Mouse (Mus musculus) neural tube, embryonic 13.5 days (tissue): ENCODE measurements at regions not wholly inside any gene's neighbourhood (a gene's known extent, or its start where the extent isn't known, plus 50 kb on each side); places are given as distances from the start of the nearest gene placed in this dataset.

ENCODE experiments used
- ATAC-seq: fragments of 200-750 bp; cut with Nextera tagmentation; 2 replicates; pipeline ENCODE4 v1.8.0; 2017; ENCODE audit warnings: low read depth, mild to moderate bottlenecking, moderate TSS enrichment, moderate library complexity
- H3K27ac ChIP-seq: fragments of 300-500 bp; sonication (generic); replicated peaks from 2 replicates; pipeline ENCODE4 v1.5.1; 2015; ENCODE audit warnings: moderate library complexity, mild to moderate bottlenecking, inconsistent platforms
- H3K27me3 ChIP-seq: fragments of 300-500 bp; sonication (generic); 2 replicates; pipeline ENCODE4 v1.6.1; 2015; ENCODE audit warnings: mild to moderate bottlenecking, inconsistent platforms
- H3K36me3 ChIP-seq: fragments of 300-500 bp; sonication (generic); 2 replicates; pipeline ENCODE4 v1.6.1; 2015; ENCODE audit warnings: mild to moderate bottlenecking, inconsistent platforms
- H3K4me1 ChIP-seq: fragments of 300-500 bp; sonication (generic); replicated peaks from 2 replicates; pipeline ENCODE4 v1.6.1; 2015; ENCODE audit warnings: inconsistent platforms
- H3K4me2 ChIP-seq: fragments of 300-500 bp; sonication (generic); 2 replicates; pipeline ENCODE4 v1.6.1; 2015; ENCODE audit warnings: inconsistent platforms, mild to moderate bottlenecking, moderate library complexity
- H3K4me3 ChIP-seq: fragments of 300-500 bp; sonication (generic); 2 replicates; pipeline ENCODE4 v1.5.1; 2015; ENCODE audit warnings: mild to moderate bottlenecking, inconsistent platforms
- H3K9ac ChIP-seq: fragments of 300-500 bp; sonication (generic); 2 replicates; pipeline ENCODE4 v1.6.1; 2015; ENCODE audit warnings: moderate library complexity, mild to moderate bottlenecking, inconsistent platforms
- H3K9me3 ChIP-seq: fragments of 300-500 bp; sonication (generic); 2 replicates; pipeline ENCODE4 v1.6.1; 2016; ENCODE audit warnings: inconsistent platforms
- WGBS: fragments of 180-500 bp; shearing (Covaris S2); methylation state at CpG from one replicate; pipeline ENCODE4 v1.1.7; 2015; 5-methylcytosine and 5-hydroxymethylcytosine counted together

DNA sequence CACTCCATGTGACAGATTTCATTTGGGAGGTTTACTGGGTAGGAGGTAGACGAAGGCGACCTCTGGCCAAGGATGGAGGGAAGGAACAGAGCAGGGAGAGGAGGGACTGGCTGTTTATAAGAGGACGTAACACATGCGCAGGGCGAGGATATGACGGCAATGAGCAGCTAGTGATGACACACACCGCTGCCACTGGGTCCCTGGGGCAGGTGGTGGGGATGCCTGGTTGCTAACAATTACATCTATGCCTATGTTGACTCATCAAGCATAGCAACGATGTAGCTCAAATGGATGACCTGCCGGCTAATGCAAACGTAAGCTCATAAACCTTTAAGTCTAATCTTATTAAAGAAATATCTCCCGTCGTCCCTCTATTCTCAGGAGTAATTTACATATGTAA, 122.9 kb downstream of the Spry2 start:
- no peak overlapping the region for H3K9ac ChIP-seq
- no peak overlapping the region for H3K27ac ChIP-seq
- H3K36me3 ChIP-seq, result no peaks in the 10 kb centered on the region
- no peaks in the 10 kb centered on the region for H3K4me1 ChIP-seq
- no peaks in the 10 kb centered on the region for H3K27me3 ChIP-seq
- 74% methylated on average over 12 of the region's 12 CpGs for WGBS
- no peak; the same call in 1 of the 2 replicates for ATAC-seq
- no peaks in the 10 kb centered on the region for H3K9me3 ChIP-seq
- H3K4me2 ChIP-seq, result no peak overlapping the region
- H3K4me3 ChIP-seq, result no peak overlapping the region

DNA sequence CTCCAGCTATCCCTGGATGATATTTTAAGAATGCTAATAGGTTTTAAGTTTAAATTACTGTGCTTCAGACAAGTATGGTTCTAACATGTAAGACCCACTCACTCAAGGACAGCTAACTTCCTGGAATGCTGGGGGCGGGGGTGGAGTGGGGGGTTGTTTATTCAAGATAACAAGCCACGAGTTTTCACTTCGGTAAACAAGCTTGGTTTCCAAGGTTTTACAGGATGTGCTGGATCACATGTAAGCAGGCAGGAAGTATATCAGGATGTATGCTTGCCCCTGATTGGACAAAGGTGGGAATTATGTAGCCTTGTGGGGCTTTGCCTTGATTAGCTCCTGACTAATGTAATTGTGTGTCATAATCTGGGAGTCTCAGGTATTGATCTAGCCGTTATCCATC, 129.5 kb downstream of the Spry2 start:
- Histone ChIP-seq H3K36me3 (no peaks in the 10 kb centered on the region), H3K4me1 (no peaks in the 10 kb centered on the region), H3K4me2 (no peak overlapping the region), H3K27me3 (no peaks in the 10 kb centered on the region), H3K4me3 (no peak overlapping the region), H3K9ac (no peak overlapping the region), H3K9me3 (no peaks in the 10 kb centered on the region), H3K27ac (no peak overlapping the region)
- whole genome bisulfite sequencing, result 84% methylated on average over 4 of the region's 4 CpGs
- ATAC-seq, result no peak

DNA sequence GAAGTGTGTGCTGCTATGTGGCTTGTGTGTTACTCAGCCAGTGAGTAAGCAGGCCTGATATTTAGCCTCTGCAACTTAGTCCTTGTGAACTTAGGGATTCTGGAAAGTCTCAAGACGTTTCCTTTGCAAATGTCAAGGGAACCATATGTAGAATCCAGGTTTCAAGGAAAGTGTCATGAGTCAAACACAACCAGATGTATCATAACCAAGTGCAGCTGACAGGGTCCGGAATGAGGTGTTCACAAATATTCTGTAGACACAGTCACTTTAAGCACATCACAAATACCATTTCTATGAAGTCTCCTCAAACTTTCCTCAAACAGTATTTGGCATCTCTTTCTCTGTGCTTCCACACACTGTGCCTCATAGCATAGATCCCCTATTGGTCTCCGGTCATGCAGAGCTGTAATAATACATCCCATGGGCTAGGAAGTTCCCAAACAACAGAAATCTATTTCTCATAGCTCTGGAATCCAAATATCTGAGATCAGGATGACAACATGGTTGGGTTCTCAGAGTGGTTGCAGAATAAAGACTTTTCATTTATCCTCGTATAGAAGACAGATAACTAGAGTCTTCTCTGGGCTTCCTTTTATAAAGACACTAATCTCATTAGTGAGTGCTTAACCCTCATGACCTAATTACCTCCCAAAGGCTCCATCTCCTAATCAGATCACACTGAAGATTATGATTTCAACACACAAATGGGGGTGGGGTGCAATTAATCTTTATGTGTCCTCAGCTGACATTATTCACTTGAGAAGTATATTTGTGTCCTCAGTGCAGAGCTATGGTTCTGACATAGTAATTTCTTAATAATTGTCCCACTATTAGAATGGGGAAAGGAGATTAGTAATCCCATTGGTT, 143.9 kb downstream of the Spry2 start:
- no peak for ATAC-seq
- no peak overlapping the region for H3K4me2 ChIP-seq

DNA sequence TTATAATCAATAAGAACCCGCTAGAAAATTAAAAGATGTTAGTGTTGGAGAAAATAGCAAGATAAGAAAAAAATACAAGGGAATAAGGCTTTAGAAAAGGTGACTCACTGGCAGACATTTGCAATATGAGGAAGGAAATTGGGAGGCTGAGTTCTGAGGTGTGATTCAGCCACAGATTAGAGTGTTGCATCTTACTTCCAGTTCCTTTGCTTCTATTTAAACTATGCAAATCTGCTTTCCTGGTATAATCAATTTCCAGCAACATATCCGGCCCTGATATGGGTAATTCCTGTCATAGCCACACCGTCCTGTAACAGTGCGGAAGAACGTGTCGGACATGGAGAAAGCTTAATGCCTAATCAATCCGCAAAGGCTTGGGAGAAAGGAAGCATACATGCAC, 144.9 kb downstream of the Spry2 start:
- Histone ChIP-seq H3K4me3 (no peak overlapping the region), H3K27ac (no peak overlapping the region), H3K4me2 (no peak overlapping the region), H3K36me3 (no peaks in the 10 kb centered on the region), H3K27me3 (no peaks in the 10 kb centered on the region), H3K9ac (no peak overlapping the region), H3K9me3 (no peaks in the 10 kb centered on the region), H3K4me1 (no peaks in the 10 kb centered on the region)
- no peak for ATAC-seq
- 93% methylated on average over 7 of the region's 7 CpGs for WGBS

More for the DNA sequence above, 143.9 kb downstream of the Spry2 start:
- no peak overlapping the region for H3K27ac ChIP-seq
- H3K9me3 ChIP-seq, result no peaks in the 10 kb centered on the region
- H3K4me1 ChIP-seq, result no peaks in the 10 kb centered on the region
- 84% methylated on average over 4 of the region's 4 CpGs for WGBS
- no peak overlapping the region for H3K4me3 ChIP-seq
- H3K9ac ChIP-seq, result no peak overlapping the region
- H3K36me3 ChIP-seq, result no peaks in the 10 kb centered on the region
- H3K27me3 ChIP-seq, result no peaks in the 10 kb centered on the region

DNA sequence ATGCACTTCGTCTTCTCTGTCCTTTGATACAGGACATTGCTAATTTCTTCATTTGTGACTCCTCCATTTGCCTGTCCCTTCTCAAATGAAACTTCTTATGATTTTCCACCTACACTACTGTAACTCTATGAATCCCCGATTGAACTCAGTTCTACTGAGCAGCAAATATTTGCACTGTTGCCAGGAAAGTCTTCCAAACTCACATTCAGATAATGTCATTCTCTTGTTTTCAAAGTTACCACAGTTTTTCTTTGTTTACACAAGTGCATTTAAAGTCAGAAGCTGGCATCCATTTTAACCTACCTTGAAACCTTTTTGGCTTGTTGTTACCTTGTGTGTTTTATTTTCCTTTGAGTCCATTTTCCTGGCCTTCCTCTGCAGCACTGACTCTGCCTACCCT, 152.0 kb downstream of the Spry2 start:
- H3K9ac ChIP-seq, result no peak overlapping the region

DNA sequence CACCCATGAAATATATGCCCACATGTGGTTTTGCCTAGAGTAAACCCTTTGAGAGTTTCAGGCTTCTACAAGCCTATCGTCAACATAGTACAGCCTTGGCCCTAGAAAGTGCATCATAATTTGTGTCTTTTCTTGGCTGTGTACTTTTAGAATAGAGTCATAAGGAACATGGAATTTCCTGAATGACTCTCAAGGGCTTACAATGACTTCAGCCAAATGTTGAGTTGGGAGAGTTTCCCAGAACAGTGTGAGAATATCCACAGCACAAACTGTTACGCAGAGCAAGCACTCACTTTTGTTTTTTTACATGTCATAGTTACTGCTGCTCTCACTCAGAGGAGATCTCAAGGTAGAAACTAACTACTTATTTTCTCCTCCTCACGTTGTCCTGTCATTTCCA, 152.5 kb downstream of the Spry2 start:
- no peaks in the 10 kb centered on the region for H3K9me3 ChIP-seq
- WGBS, result 78% methylated on average over 3 of the region's 3 CpGs
- H3K27me3 ChIP-seq, result no peaks in the 10 kb centered on the region
- no peak overlapping the region for H3K4me3 ChIP-seq
- H3K27ac ChIP-seq, result no peak overlapping the region
- no peak for ATAC-seq
- H3K4me1 ChIP-seq, result no peaks in the 10 kb centered on the region
- no peak overlapping the region for H3K9ac ChIP-seq
- H3K4me2 ChIP-seq, result no peak overlapping the region
- H3K36me3 ChIP-seq, result no peaks in the 10 kb centered on the region

More for the DNA sequence above, 152.0 kb downstream of the Spry2 start:
- no peak overlapping the region for H3K4me2 ChIP-seq
- H3K9me3 ChIP-seq, result no peaks in the 10 kb centered on the region
- 84% methylated on average over 2 of the region's 2 CpGs for WGBS
- no peaks in the 10 kb centered on the region for H3K36me3 ChIP-seq
- H3K27me3 ChIP-seq, result no peaks in the 10 kb centered on the region
- no peak overlapping the region for H3K27ac ChIP-seq
- no peak overlapping the region for H3K4me3 ChIP-seq
- H3K4me1 ChIP-seq, result no peaks in the 10 kb centered on the region
- no peak for ATAC-seq

DNA sequence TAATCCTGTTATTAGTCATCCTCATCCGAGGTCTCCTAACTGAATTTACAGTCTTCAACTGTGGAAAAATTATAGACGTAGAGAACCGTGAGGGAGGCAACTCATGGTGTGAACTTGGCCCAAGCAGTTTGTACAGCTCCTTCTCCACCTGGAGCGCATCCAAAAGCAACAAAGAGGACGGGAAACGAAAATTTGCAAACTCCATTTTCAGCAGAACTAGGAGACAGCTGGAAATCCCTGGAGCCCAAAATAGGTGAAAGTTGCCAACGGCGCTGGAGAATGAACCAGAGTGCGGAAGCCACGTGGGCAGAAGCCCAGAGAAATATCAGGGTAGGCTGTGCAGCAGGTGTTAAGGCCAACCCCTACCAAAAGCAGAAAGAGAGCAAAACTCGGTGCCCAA, 155.7 kb downstream of the Spry2 start:
- no peak overlapping the region for H3K4me2 ChIP-seq
- H3K9ac ChIP-seq, result no peak overlapping the region
- ATAC-seq, result no peak

DNA sequence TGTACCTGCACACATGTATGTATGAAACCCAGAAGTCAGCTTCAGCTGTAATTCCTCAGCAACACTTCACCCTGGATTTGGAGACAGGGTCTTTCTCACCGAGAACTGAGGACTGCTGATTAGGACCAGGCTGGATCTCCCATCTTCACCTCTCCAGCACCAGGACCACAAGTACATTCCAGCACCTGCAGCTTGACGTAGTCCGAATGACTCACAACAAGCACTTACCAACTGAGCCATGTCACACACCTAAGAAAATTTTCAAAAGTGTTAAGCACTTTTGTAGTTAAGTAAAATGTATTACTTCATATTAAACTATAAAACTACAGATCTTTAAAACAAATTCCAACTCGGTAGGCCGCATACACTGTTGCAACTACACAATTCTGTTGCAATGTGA, 158.1 kb downstream of the Spry2 start:
- Histone ChIP-seq H3K27ac (no peak overlapping the region), H3K36me3 (no peaks in the 10 kb centered on the region), H3K9ac (no peak overlapping the region), H3K4me2 (no peak overlapping the region), H3K4me3 (no peak overlapping the region), H3K27me3 (no peaks in the 10 kb centered on the region), H3K9me3 (no peaks in the 10 kb centered on the region), H3K4me1 (peaks cover 6% of the 10 kb centered on the region)
- 92% methylated on average over 5 of the region's 5 CpGs for WGBS
- no peak for ATAC-seq

More for the DNA sequence above, 155.7 kb downstream of the Spry2 start:
- 0 out of 2 replicates have a peak, but pooled peaks cover 3% of the 10 kb centered on the region for H3K4me1 ChIP-seq
- H3K9me3 ChIP-seq, result no peaks in the 10 kb centered on the region
- no peak overlapping the region for H3K4me3 ChIP-seq
- H3K27ac ChIP-seq, result no peak overlapping the region
- H3K27me3 ChIP-seq, result no peaks in the 10 kb centered on the region
- H3K36me3 ChIP-seq, result no peaks in the 10 kb centered on the region
- 81% methylated on average over 11 of the region's 11 CpGs for WGBS

DNA sequence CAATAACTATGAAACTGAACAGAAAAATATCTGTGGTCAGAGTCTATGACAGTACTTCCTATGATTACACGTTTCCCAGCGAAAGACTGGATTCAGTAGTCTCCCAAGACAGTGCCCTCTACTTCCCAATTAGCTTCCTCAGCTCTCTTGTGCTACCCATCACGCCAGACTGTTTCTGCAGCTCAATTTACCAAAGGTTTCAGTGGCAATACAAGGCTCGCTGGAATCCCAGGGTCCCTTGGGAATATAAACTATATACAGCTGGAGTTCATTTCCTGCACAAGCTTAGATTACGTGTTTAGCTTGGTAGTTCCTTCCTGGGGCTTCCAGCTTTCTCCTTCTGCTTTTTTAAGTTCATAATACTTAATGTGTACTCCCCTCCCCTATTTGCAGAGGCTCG, 160.3 kb downstream of the Spry2 start:
- Histone ChIP-seq H3K36me3 (no peaks in the 10 kb centered on the region), H3K27me3 (no peaks in the 10 kb centered on the region), H3K9me3 (no peaks in the 10 kb centered on the region), H3K4me1 (peaks cover 26% of the 10 kb centered on the region), H3K9ac (no peak overlapping the region), H3K4me2 (no peak overlapping the region), H3K27ac (no peak overlapping the region), H3K4me3 (no peak overlapping the region)
- no peak for ATAC-seq
- WGBS, result 49% methylated on average over 6 of the region's 6 CpGs

DNA sequence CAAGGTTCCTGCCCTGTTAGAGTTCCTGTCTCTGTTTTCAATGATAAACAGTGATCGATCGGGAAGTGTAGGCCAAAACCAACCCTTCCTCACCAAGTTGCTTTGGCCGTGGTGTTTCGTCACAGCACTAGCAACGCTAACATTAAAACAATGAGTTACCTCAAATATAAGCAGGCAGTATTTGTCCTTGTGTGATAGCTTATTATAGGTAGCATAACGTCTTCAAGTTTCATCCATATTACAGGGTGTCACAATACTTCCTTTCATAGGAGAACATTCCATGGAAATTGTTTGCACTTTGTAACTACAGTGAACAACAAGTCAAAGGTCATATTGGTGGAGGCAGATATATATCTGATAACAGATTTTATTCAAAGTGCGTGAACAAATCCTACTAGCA, 162.3 kb downstream of the Spry2 start:
- Histone ChIP-seq H3K27me3 (no peaks in the 10 kb centered on the region), H3K27ac (no peak overlapping the region), H3K9me3 (no peaks in the 10 kb centered on the region), H3K4me2 (no peak overlapping the region), H3K9ac (no peak overlapping the region), H3K4me3 (no peak overlapping the region), H3K4me1 (peaks cover 35% of the 10 kb centered on the region), H3K36me3 (no peaks in the 10 kb centered on the region)
- ATAC-seq, result no peak
- WGBS, result 94% methylated on average over 7 of the region's 7 CpGs

DNA sequence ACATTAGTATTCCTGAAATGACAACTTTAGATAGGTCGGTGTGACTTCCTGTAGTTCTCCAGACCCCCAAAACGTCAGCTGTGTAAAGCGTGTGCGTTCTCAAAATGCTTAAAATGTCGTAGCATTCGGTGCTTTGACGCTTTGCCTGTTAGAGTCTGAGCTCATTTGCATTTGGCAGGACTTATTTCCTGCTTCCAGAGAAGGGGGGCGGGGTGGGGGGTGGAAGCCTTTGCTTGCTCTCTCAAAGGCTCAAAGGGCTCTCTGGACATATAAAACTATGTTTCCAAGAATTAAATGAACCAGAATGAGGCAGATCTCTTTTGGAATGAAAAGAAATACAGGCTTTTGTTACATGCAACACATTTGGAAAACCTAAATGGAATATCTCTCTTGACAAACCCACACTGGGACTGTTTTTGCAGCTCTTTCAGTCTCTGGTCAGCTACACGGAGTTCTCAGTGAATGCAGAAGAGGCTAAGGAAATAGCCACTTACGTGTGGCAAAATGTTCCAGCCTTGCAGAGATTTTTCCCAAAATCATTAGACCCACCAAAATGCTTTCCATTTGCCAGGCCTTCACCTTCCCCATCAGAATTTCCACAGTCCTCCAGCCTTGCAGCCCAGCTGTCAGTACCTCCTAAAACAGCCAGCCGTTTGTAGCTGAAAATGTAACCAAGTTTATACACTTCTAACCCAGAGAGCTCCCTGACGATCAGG, 163.4 kb downstream of the Spry2 start:
- no peaks in the 10 kb centered on the region for H3K9me3 ChIP-seq
- peak overlapping the region; percentile 69; the same call in 1 of the 2 replicates for H3K9ac ChIP-seq
- no peaks in the 10 kb centered on the region for H3K36me3 ChIP-seq
- peak overlapping the region; percentile 87 for H3K27ac ChIP-seq
- H3K27me3 ChIP-seq, result no peaks in the 10 kb centered on the region
- ATAC-seq, result peak; percentile 51
- H3K4me1 ChIP-seq, result peaks cover 35% of the 10 kb centered on the region
- H3K4me2 ChIP-seq, result peak overlapping the region; percentile 66
- WGBS, result 3% methylated on average over 12 of the region's 12 CpGs
- H3K4me3 ChIP-seq, result peak overlapping the region; percentile 36

DNA sequence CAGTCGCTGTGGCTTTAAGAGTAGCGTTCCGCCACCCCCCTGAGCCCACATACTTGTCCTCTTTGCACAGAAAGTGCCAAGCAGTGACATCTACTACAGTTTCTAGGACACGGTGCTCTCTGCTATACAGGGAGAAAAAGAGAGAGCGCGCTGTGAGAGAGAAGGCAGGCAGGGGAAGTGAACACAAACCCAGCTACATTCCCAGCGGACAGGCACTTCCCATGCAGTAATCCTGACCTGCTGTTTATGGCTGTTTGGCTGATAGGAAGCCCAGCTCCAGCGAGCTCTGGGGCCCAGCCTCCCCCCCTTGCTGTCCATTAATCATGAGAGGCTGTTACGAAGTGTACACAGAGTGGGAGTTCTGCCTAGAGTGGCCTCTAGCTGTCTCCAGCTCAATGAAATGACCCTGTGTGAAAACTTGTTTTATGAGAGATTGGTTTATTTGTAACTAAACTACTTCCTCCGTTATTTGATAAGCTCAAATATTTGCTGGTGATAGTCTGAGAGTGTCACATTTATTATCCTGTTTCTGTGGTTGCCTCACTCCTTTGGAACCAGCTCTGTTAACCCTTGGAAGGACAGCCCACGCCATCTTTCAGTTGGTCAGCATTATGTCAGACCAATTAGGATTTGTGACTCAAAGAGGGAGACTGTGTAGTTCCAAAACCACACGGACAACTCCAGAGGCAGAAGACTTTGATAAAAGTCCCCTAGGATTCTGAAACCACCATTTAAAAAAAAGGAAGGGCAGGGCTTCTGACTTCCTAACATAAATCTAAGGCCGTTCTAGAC, 164.2 kb downstream of the Spry2 start:
- ATAC-seq, result peak; percentile 95
- no peaks in the 10 kb centered on the region for H3K27me3 ChIP-seq
- peak overlapping the region; percentile 66 for H3K4me2 ChIP-seq
- H3K27ac ChIP-seq, result peak overlapping the region; percentile 87
- under 1% methylated on average over 13 of the region's 13 CpGs for WGBS
- H3K36me3 ChIP-seq, result no peaks in the 10 kb centered on the region
- H3K9me3 ChIP-seq, result no peaks in the 10 kb centered on the region
- peak overlapping the region; percentile 36 for H3K4me3 ChIP-seq
- peak overlapping the region; percentile 69 for H3K9ac ChIP-seq
- peaks cover 35% of the 10 kb centered on the region for H3K4me1 ChIP-seq
